Mouse (Mus musculus): ENCODE measurements around the gene Dnm3. TPM values are rescaled to one million over a fixed set of nuclear protein-coding genes. Genes with fewer than 3 reads are reported as not detected.
A peak's percentile ranks its signal among the peaks of the same experiment; 100 is the strongest.

Gene Dnm3
- polyA plus RNA-seq, 1 experiment = 8.2 TPM

- DNase-seq = no peak
- Histone ChIP-seq H3K27ac (ENCODE audit: insufficient read depth, low read depth, low read length) (no peak overlapping the region), H3K4me1 (ENCODE audit: control insufficient read depth, insufficient read depth, low read length) (no peaks in the 10 kb centered on the region), H3K27me3 (replicated peaks; ENCODE audit: control insufficient read depth, insufficient read depth, low read length) (no peaks in the 10 kb centered on the region), H3K4me3 (ENCODE audit: insufficient read depth, low read depth, low read length) (no peak overlapping the region), H3K36me3 (ENCODE audit: control insufficient read depth, insufficient read depth, low read length) (no peaks in the 10 kb centered on the region)
- TF ChIP-seq CTCF (conservative IDR thresholded peaks at IDR 0.05; ENCODE audit: insufficient read depth, insufficient read length, low read depth, low read length) = no peak
- no peak for TF ChIP-seq POLR2A (IDR thresholded peaks at IDR 0.05; ENCODE audit: low read depth, low read length)
- WGBS = 90% methylated on average over 5 of the region's 5 CpGs
These were observed 262.1 kb downstream of the Dnm3 start for GRCm38 (mm10) chr1:162215743-162216142.

GRCm38 (mm10) chr1:162213066-162213465 lies 264.8 kb downstream of the Dnm3 start:
- Histone ChIP-seq H3K36me3 (ENCODE audit: control insufficient read depth, insufficient read depth, low read length) (no peaks in the 10 kb centered on the region), H3K4me3 (ENCODE audit: insufficient read depth, low read depth, low read length) (no peak overlapping the region), H3K4me1 (ENCODE audit: control insufficient read depth, insufficient read depth, low read length) (no peaks in the 10 kb centered on the region), H3K27ac (ENCODE audit: insufficient read depth, low read depth, low read length) (no peak overlapping the region), H3K27me3 (replicated peaks; ENCODE audit: control insufficient read depth, insufficient read depth, low read length) (no peaks in the 10 kb centered on the region)
- DNase-seq = no peak
- TF ChIP-seq CTCF (conservative IDR thresholded peaks at IDR 0.05; ENCODE audit: insufficient read depth, insufficient read length, low read depth, low read length) = no peak
- no peak for TF ChIP-seq POLR2A (IDR thresholded peaks at IDR 0.05; ENCODE audit: low read depth, low read length)
- WGBS = 69% methylated on average over 8 of the region's 8 CpGs

GRCm38 (mm10) chr1:162210529-162210928 lies 267.3 kb downstream of the Dnm3 start:
- DNase-seq = no peak
- H3K36me3 ChIP-seq (ENCODE audit: control insufficient read depth, insufficient read depth, low read length) = no peaks in the 10 kb centered on the region
- TF ChIP-seq POLR2A (IDR thresholded peaks at IDR 0.05; ENCODE audit: low read depth, low read length) (no peak), CTCF (conservative IDR thresholded peaks at IDR 0.05; ENCODE audit: insufficient read depth, insufficient read length, low read depth, low read length) (no peak)
- H3K4me1 ChIP-seq (ENCODE audit: control insufficient read depth, insufficient read depth, low read length) = 0 out of 2 replicates have a peak, but pooled peaks cover 2% of the 10 kb centered on the region
- no peak overlapping the region for H3K27ac ChIP-seq (ENCODE audit: insufficient read depth, low read depth, low read length)
- H3K4me3 ChIP-seq (ENCODE audit: insufficient read depth, low read depth, low read length) = no peak overlapping the region
- no peaks in the 10 kb centered on the region for H3K27me3 ChIP-seq (replicated peaks; ENCODE audit: control insufficient read depth, insufficient read depth, low read length)
- 92% methylated on average over 2 of the region's 2 CpGs for WGBS

- WGBS = 88% methylated on average over 10 of the region's 10 CpGs
- Histone ChIP-seq H3K36me3 (ENCODE audit: control insufficient read depth, insufficient read depth, low read length) (no peaks in the 10 kb centered on the region), H3K4me3 (ENCODE audit: insufficient read depth, low read depth, low read length) (no peak overlapping the region), H3K27me3 (replicated peaks; ENCODE audit: control insufficient read depth, insufficient read depth, low read length) (no peaks in the 10 kb centered on the region), H3K27ac (ENCODE audit: insufficient read depth, low read depth, low read length) (no peak overlapping the region), H3K4me1 (ENCODE audit: control insufficient read depth, insufficient read depth, low read length) (0 out of 2 replicates have a peak, but pooled peaks cover 3% of the 10 kb centered on the region)
- no peak for TF ChIP-seq POLR2A (IDR thresholded peaks at IDR 0.05; ENCODE audit: low read depth, low read length)
- no peak for TF ChIP-seq CTCF (conservative IDR thresholded peaks at IDR 0.05; ENCODE audit: insufficient read depth, insufficient read length, low read depth, low read length)
- no peak for DNase-seq
These were observed 268.2 kb downstream of the Dnm3 start for GRCm38 (mm10) chr1:162209487-162210149.

- TF ChIP-seq CTCF (conservative IDR thresholded peaks at IDR 0.05; ENCODE audit: insufficient read depth, insufficient read length, low read depth, low read length) = no peak
- TF ChIP-seq POLR2A (IDR thresholded peaks at IDR 0.05; ENCODE audit: low read depth, low read length) = no peak
- Histone ChIP-seq H3K4me1 (ENCODE audit: control insufficient read depth, insufficient read depth, low read length) (0 out of 2 replicates have a peak, but pooled peaks cover 6% of the 10 kb centered on the region), H3K27ac (ENCODE audit: insufficient read depth, low read depth, low read length) (no peak overlapping the region), H3K27me3 (replicated peaks; ENCODE audit: control insufficient read depth, insufficient read depth, low read length) (no peaks in the 10 kb centered on the region), H3K36me3 (ENCODE audit: control insufficient read depth, insufficient read depth, low read length) (no peaks in the 10 kb centered on the region), H3K4me3 (ENCODE audit: insufficient read depth, low read depth, low read length) (no peak overlapping the region)
- WGBS = 91% methylated on average over 9 of the region's 9 CpGs
- no peak for DNase-seq
These were observed 268.8 kb downstream of the Dnm3 start for GRCm38 (mm10) chr1:162209010-162209409.

GRCm38 (mm10) chr1:162207708-162208043 lies 270.2 kb downstream of the Dnm3 start:
- TF ChIP-seq CTCF (conservative IDR thresholded peaks at IDR 0.05; ENCODE audit: insufficient read depth, insufficient read length, low read depth, low read length) (no peak), POLR2A (IDR thresholded peaks at IDR 0.05; ENCODE audit: low read depth, low read length) (no peak)
- Histone ChIP-seq H3K27me3 (replicated peaks; ENCODE audit: control insufficient read depth, insufficient read depth, low read length) (no peaks in the 10 kb centered on the region), H3K4me1 (ENCODE audit: control insufficient read depth, insufficient read depth, low read length) (0 out of 2 replicates have a peak, but pooled peaks cover 6% of the 10 kb centered on the region), H3K36me3 (ENCODE audit: control insufficient read depth, insufficient read depth, low read length) (no peaks in the 10 kb centered on the region), H3K4me3 (ENCODE audit: insufficient read depth, low read depth, low read length) (no peak overlapping the region), H3K27ac (ENCODE audit: insufficient read depth, low read depth, low read length) (peak overlapping the region; percentile 68)
- no peak for DNase-seq
- 18% methylated on average over 7 of the region's 7 CpGs for WGBS

GRCm38 (mm10) chr1:162206998-162207707 lies 270.7 kb downstream of the Dnm3 start:
- no peaks in the 10 kb centered on the region for H3K36me3 ChIP-seq (ENCODE audit: control insufficient read depth, insufficient read depth, low read length)
- H3K4me3 ChIP-seq (ENCODE audit: insufficient read depth, low read depth, low read length) = no peak overlapping the region
- no peaks in the 10 kb centered on the region for H3K27me3 ChIP-seq (replicated peaks; ENCODE audit: control insufficient read depth, insufficient read depth, low read length)
- 0 out of 2 replicates have a peak, but pooled peaks cover 6% of the 10 kb centered on the region for H3K4me1 ChIP-seq (ENCODE audit: control insufficient read depth, insufficient read depth, low read length)
- DNase-seq = peak; percentile 49
- TF ChIP-seq POLR2A (IDR thresholded peaks at IDR 0.05; ENCODE audit: low read depth, low read length) (no peak), CTCF (conservative IDR thresholded peaks at IDR 0.05; ENCODE audit: insufficient read depth, insufficient read length, low read depth, low read length) (no peak)
- WGBS = 21% methylated on average over 12 of the region's 12 CpGs
- H3K27ac ChIP-seq (ENCODE audit: insufficient read depth, low read depth, low read length) = peak overlapping the region; percentile 68

Data from kidney, adult 2 months (tissue).